In genomic region chr9:22164711-22165668, GRCm38 (mm10) we compare ENCODE assay signal across 8 mouse cellular contexts. TPM values are rescaled to one million over a fixed set of nuclear protein-coding genes. Genes with fewer than 3 reads are reported as not detected.
DNase-seq lines count a peak whose midpoint lies in the region; ATAC-seq and TF ChIP-seq lines count a peak whose summit lies in the region.

No protein-coding gene starts in this region.

- peaks cover 4% of the 10 kb centered on the region; the same call in 1 of the 2 replicates for H3K9me3 ChIP-seq in forebrain, embryonic 13.5 days (replicated peaks)
- H3K9me3 ChIP-seq in hindbrain, embryonic 12.5 days (replicated peaks), result 0 out of 2 replicates have a peak, but pooled peaks cover 3% of the 10 kb centered on the region

- intact Hi-C loops in gastrocnemius, adult 2 months (cut with DNase I), result no loop called here
- intact Hi-C loops in gastrocnemius, postnatal 36 days (cut with DNase I), result no loop called here
- intact Hi-C loops in left cerebral cortex, postnatal 36 days (cut with DNase I), result no loop called here

- WGBS in forebrain, embryonic 13.5 days, result 2% methylated on average over 54 of the region's 54 CpGs
- WGBS in hindbrain, embryonic 12.5 days, result 2% methylated on average over 53 of the region's 54 CpGs

- ATAC-seq in forebrain, embryonic 13.5 days, result peak; percentile 91
- peak; percentile 89 for ATAC-seq in hindbrain, embryonic 12.5 days (ENCODE audit: low FRiP score)
- peak; percentile 84 for ATAC-seq in megakaryocyte-erythroid progenitor cell, adult 5-6 weeks (replicated peaks; ENCODE audit: low FRiP score, low TSS enrichment, poor library complexity, severe bottlenecking)

- no peaks in the 10 kb centered on the region for H3K36me3 ChIP-seq in forebrain, embryonic 13.5 days (ENCODE audit: poor library complexity, severe bottlenecking)
- H3K36me3 ChIP-seq in hindbrain, embryonic 12.5 days, result no peaks in the 10 kb centered on the region
- no peaks in the 10 kb centered on the region for H3K36me3 ChIP-seq in splenic B cell, adult 2 months (ENCODE audit: control insufficient read depth, insufficient read depth, low read length, poor library complexity, severe bottlenecking)

- peak; percentile 52 for DNase-seq in gastrocnemius, adult 2 months
- no peak for DNase-seq in gastrocnemius, postnatal 36 days
- DNase-seq in brain, adult 2 months (ENCODE audit: low read depth, low spot score), result peak; percentile 89
- peak; percentile 62 to 73 for DNase-seq in left cerebral cortex, postnatal 36 days (ENCODE audit: low spot score in 2 of 2)
- DNase-seq in splenic B cell, adult 2 months (ENCODE audit: low read depth, low spot score), result peak; percentile 53

- H3K9ac ChIP-seq in forebrain, embryonic 13.5 days, result peak overlapping the region; percentile 68
- peak overlapping the region; percentile 74 for H3K9ac ChIP-seq in hindbrain, embryonic 12.5 days

- H3K4me3 ChIP-seq in gastrocnemius, adult 2 months, result peak overlapping the region; percentile 74
- peak overlapping the region; percentile 61 for H3K4me3 ChIP-seq in forebrain, embryonic 13.5 days
- peak overlapping the region; percentile 61 for H3K4me3 ChIP-seq in hindbrain, embryonic 12.5 days

- no peak for TF ChIP-seq CTCF in gastrocnemius, adult 2 months (IDR thresholded peaks at IDR 0.05)

- no peaks in the 10 kb centered on the region for H3K4me1 ChIP-seq in forebrain, embryonic 13.5 days
- H3K4me1 ChIP-seq in hindbrain, embryonic 12.5 days, result peaks cover 5% of the 10 kb centered on the region; the same call in 1 of the 2 replicates

- peak overlapping the region; percentile 82 for H3K4me2 ChIP-seq in forebrain, embryonic 13.5 days
- peak overlapping the region; percentile 91 for H3K4me2 ChIP-seq in hindbrain, embryonic 12.5 days (replicated peaks)

- 0 out of 2 replicates have a peak, but pooled peaks cover 4% of the 10 kb centered on the region for H3K27me3 ChIP-seq in forebrain, embryonic 13.5 days
- H3K27me3 ChIP-seq in hindbrain, embryonic 12.5 days, result peaks cover 4% of the 10 kb centered on the region; the same call in 1 of the 2 replicates
- H3K27me3 ChIP-seq in splenic B cell, adult 2 months (ENCODE audit: control insufficient read depth, insufficient read depth, low read length, poor library complexity, severe bottlenecking), result no peaks in the 10 kb centered on the region; the same call in 1 of the 2 replicates

- H3K27ac ChIP-seq in gastrocnemius, adult 2 months, result peak overlapping the region; percentile 46
- H3K27ac ChIP-seq in forebrain, embryonic 13.5 days, result peak overlapping the region; percentile 37
- peak overlapping the region; percentile 67 for H3K27ac ChIP-seq in hindbrain, embryonic 12.5 days

RNA-seq across cellular contexts. Expression of gene Pigyl, which starts 8.3 kb away (rescaled TPM):
- 10 to 100 TPM; 34.7 to 41.3 TPM for total RNA-seq in gastrocnemius, adult 2 months (2021)
- 10 to 100 TPM; 29.4 to 31.2 TPM for total RNA-seq in gastrocnemius, postnatal 36 days (2021)
- 79.3 and 87.5 TPM in 2 replicates for polyA plus RNA-seq in forebrain, embryonic 13.5 days (2015; fragmentation: Nextera tagmentation; extraction: Ambion mirVana)
- polyA plus RNA-seq in hindbrain, embryonic 12.5 days (2016; fragmentation: Nextera tagmentation; extraction: Ambion mirVana), result 58.8 and 65.6 TPM in 2 replicates
- total RNA-seq in left cerebral cortex, postnatal 36 days (2021), result 10 to 100 TPM; 45.7 to 46.6 TPM
- total RNA-seq in megakaryocyte-erythroid progenitor cell, adult 5-6 weeks (2014; fragmentation: Nextera tagmentation), result 31.2 and 49.5 TPM in 2 replicates
- 22.3 and 42.3 TPM in 2 replicates for total RNA-seq in megakaryocyte-erythroid progenitor cell, adult 5-6 weeks (2017)

RNA-seq across cellular contexts. Expression of gene Zfp872, which starts 22.9 kb away (rescaled TPM):
- total RNA-seq in gastrocnemius, adult 2 months (2021), result not detected
- not detected for total RNA-seq in gastrocnemius, postnatal 36 days (2021)
- polyA plus RNA-seq in forebrain, embryonic 13.5 days (2015; fragmentation: Nextera tagmentation; extraction: Ambion mirVana), result 0.13 and 0.19 TPM in 2 replicates
- 0.26 TPM in 1 of 2 replicates, not detected in the other for polyA plus RNA-seq in hindbrain, embryonic 12.5 days (2016; fragmentation: Nextera tagmentation; extraction: Ambion mirVana)
- not detected for total RNA-seq in left cerebral cortex, postnatal 36 days (2021)
- total RNA-seq in megakaryocyte-erythroid progenitor cell, adult 5-6 weeks (2014; fragmentation: Nextera tagmentation), result not detected in 2 replicates
- not detected in 2 replicates for total RNA-seq in megakaryocyte-erythroid progenitor cell, adult 5-6 weeks (2017)

RNA-seq across cellular contexts. Expression of gene Acp5, which starts 29.5 kb away (rescaled TPM):
- 1 to 10 TPM in 1 of 2 experiments, under 1 TPM in 1; 0.23 to 1.5 TPM for total RNA-seq in gastrocnemius, adult 2 months (2021)
- 1 to 10 TPM; 1.1 to 2.9 TPM for total RNA-seq in gastrocnemius, postnatal 36 days (2021)
- polyA plus RNA-seq in forebrain, embryonic 13.5 days (2015; fragmentation: Nextera tagmentation; extraction: Ambion mirVana), result 0.81 and 1.2 TPM in 2 replicates
- 8.3 and 9.8 TPM in 2 replicates for polyA plus RNA-seq in hindbrain, embryonic 12.5 days (2016; fragmentation: Nextera tagmentation; extraction: Ambion mirVana)
- total RNA-seq in left cerebral cortex, postnatal 36 days (2021), result under 1 TPM in 1 of 2 experiments, not detected in 1; 0.62 TPM
- total RNA-seq in megakaryocyte-erythroid progenitor cell, adult 5-6 weeks (2014; fragmentation: Nextera tagmentation), result 11.3 and 19.4 TPM in 2 replicates
- total RNA-seq in megakaryocyte-erythroid progenitor cell, adult 5-6 weeks (2017), result 2.2 and 6.5 TPM in 2 replicates

RNA-seq across cellular contexts. Expression of gene Elof1, which starts 48.0 kb away (rescaled TPM):
- total RNA-seq in gastrocnemius, adult 2 months (2021), result 10 to 100 TPM; 35.0 to 39.5 TPM
- 10 to 100 TPM; 32.5 to 35.3 TPM for total RNA-seq in gastrocnemius, postnatal 36 days (2021)
- 206 and 210 TPM in 2 replicates for polyA plus RNA-seq in forebrain, embryonic 13.5 days (2015; fragmentation: Nextera tagmentation; extraction: Ambion mirVana)
- 161 and 177 TPM in 2 replicates for polyA plus RNA-seq in hindbrain, embryonic 12.5 days (2016; fragmentation: Nextera tagmentation; extraction: Ambion mirVana)
- 10 to 100 TPM; 58.8 to 75.1 TPM for total RNA-seq in left cerebral cortex, postnatal 36 days (2021)
- total RNA-seq in megakaryocyte-erythroid progenitor cell, adult 5-6 weeks (2014; fragmentation: Nextera tagmentation), result 95.3 and 98.7 TPM in 2 replicates
- 31.1 and 51.7 TPM in 2 replicates for total RNA-seq in megakaryocyte-erythroid progenitor cell, adult 5-6 weeks (2017)

Comparison
In these comparisons a context has a peak if more than half of its experiments do, and no peak if none do; other contexts are left out.
1. DNase-seq: peak in gastrocnemius, adult 2 months (single experiment), brain, adult 2 months (single experiment), left cerebral cortex, postnatal 36 days (2 of 2) and splenic B cell, adult 2 months (single experiment); none in gastrocnemius, postnatal 36 days (0 of 2).
2. Peak in every context shown above with its lines, with median percentiles within 50 percentile points of each other: H3K27ac ChIP-seq, H3K4me3 ChIP-seq and ATAC-seq.